Mouse (Mus musculus): ENCODE results near the gene Chrm4. TPM values are rescaled to one million over a fixed set of nuclear protein-coding genes. Genes with fewer than 3 reads are reported as not detected.

The Chrm4 gene
- 1.3 TPM in 1 of 2 replicates, not detected in the other for total RNA-seq (2015; ENCODE audit: low replicate concordance)
- total RNA-seq (2017; ENCODE audit: low replicate concordance), result not detected in 2 replicates

DNA sequence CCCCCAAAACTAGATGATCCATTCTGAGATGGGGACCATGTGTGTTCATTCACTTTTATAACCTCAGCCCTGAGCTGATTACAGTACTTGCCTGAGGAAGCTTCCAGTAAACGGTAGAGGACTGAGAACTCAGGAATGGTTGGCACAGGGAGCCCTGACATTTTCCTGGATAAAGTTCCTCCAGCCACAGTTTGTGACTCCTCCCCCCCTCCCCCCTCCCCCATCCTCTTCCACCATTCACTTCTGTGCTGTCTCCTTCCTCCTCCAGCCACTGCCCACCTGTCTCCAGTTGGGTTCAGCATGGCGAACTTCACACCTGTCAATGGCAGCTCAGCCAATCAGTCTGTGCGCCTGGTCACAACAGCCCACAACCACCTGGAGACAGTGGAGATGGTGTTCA, at the start of gene Chrm4:
Chrm4 (plus strand) TSS at position 301 of the 400 bp plus-strand sequence.
- ATAC-seq (replicated peaks; ENCODE audit: low FRiP score, poor library complexity, severe bottlenecking), result no peak

DNA sequence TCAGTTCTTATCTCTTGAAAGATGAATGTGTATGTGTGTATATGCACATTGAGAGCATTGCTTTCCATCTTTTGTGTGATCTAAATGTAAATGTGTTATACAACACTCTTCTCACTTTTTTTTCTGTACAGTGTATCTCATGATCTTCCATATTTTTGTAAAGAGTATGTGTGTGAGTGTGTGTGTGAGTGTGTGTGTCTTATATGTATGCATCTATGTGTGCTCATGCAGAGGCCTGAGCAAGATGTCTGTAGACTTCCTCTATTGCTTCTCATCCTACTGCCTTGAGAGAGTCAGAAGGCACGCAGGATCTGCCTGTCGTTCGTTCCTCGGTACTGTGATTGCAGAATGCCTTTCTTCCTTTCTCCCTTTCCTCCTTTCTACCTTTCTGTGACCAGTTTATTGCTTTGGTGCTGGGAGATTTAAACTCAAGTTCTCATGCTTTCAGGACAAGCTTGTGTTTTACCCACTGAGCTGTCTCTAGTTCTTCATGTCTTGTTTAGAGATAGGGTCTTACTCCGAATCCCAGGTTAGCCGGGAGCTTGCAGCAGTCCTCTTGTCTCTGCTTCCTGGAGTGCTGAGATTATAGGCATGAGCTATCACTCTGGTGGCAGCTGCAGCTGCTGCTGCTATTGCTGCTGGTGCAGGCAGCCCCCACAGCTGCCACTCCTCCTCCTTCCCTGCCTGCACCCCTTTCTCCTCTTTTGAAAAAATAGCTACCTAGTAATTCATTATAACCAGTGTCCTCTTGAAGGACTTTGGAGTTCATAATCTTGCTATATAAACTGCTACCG, 48.5 kb upstream of the Chrm4 start:
- no peak for ATAC-seq (replicated peaks; ENCODE audit: low FRiP score, poor library complexity, severe bottlenecking)

DNA sequence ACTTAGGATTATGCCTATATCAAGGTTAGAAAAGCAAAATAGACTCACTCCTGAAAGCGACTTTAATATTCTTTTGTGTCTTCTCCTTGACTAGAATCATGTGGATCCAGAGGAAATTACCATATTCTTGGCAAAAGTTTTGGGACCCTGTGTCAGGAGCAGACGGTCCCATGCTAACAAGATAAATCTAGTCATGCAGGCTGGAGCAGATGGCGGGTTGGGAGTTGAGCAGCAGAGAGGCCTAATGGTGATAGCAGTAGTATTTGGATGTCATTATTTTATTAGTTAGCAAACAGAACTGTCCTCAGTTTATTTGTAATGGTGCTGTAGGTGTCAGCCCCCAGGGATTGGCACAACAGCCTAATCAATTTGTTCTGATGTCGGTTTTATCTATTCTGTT, 43.1 kb upstream of the Chrm4 start:
- no peak for ATAC-seq (replicated peaks; ENCODE audit: low FRiP score, poor library complexity, severe bottlenecking)

DNA sequence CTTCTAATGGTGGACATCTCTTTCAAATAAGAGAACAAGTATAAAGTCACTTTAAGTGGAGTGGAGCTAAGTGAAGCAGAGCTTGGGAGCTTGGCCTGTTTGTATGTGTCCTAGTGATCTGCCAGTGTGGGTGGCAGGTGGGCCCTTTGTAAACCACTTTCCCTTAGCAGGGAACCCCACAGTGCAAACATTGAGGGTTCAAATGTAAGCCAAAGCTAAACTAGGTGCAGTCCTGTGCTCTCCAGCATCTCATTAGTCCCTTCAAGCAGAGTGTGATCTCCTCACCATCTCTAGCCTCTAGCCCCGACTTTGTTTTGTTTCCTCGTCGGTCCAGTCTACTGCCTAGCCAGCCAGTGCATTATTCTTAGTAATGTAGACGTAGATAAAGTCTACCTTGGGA, 42.4 kb upstream of the Chrm4 start:
- no peak for ATAC-seq (replicated peaks; ENCODE audit: low FRiP score, poor library complexity, severe bottlenecking)

DNA sequence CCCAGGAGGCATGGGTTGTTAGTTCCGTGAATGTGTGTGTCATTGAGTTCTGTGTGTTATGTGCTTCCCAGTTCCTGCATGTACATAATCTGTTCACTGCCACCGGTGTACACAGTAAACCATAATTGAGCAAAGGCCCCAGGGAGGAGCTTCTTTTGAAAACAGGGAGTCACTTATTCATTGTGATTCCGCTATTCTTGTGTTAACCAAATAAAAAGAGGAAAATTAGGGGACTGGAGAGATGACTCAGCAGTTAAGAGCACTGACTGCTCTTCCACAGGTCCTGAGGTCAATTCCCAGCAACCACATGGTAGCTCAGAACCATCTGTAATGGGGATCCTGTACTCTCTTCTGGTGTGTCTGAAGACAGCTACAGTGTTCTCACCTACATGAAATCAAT, 32.3 kb upstream of the Chrm4 start:
- ATAC-seq (replicated peaks; ENCODE audit: low FRiP score, poor library complexity, severe bottlenecking), result no peak

DNA sequence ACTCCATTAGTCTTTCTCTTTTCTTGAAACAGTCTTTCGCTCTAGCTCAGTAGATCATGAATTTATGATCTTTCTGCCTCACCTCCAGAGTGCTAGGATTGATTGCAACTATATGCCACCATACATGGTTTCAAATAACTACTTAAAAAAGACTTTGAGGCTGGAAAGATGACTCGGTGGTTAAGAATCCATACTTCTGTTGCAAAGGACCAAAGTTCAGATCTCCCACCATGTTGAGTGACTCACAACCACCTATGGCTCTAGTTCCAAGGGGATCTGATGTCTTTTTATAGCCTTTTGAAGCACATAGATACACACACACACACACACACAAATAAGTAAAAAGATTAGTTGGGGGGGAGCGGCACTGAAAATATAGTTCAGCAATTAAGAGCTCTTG, 31.6 kb upstream of the Chrm4 start:
- ATAC-seq (replicated peaks; ENCODE audit: low FRiP score, poor library complexity, severe bottlenecking), result no peak

DNA sequence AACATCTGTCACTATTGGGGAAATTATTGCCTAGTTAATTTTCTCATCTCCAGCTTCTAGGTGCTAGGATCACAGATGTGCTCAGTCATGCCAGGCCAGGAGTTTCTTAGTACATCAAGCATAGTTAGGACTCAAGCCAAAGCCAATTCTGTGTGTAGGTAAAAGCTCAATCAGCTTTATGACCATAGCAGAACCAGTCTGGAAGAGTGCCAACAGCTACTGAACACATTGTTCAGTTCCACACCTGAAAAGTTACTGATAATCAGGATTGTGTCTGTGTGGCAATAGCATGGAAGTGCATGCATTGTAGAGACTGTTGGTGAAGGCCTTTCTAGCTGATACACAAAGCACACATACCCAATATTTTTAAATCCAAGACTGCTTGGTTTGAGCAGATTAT, 29.1 kb upstream of the Chrm4 start:
- ATAC-seq (replicated peaks; ENCODE audit: low FRiP score, poor library complexity, severe bottlenecking), result no peak

DNA sequence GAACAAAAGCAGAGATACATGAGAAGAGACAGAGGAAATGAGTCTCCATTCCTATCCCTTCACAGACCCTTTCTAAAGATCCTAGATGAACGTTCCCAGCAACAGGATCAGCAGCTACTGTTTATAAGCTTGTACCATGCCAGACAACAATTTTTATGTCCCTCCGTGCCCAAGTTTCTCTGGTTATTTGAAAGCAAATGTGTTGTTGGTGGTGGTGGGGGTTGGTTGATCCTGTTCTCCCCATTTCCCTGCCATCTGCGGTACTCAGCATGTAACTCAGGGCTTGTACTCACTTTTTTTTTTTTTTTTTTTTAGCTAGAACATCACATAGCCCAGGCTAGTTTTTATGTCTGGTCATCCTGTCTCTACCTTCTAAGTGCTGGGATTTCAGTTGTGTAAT, 27.9 kb upstream of the Chrm4 start:
- ATAC-seq (replicated peaks; ENCODE audit: low FRiP score, poor library complexity, severe bottlenecking), result no peak

DNA sequence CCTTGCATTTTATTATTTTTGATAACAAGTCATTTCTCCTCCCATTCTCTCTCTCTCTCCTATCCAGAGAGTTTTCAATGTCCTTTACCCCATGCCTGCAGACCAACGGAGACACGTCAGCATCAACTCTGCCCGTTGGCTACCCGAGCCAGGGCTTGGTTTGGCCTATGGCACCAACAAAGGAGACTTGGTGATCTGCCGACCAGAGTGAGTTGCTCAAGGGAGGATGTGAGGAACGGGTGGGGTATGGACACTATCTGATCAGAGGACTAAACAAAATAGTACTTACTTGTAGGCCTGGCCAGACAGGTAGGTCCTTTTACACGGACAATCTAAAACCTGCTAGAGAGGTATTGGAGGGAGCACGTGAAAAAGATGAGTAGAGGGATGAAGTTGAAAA, 26.6 kb upstream of the Chrm4 start:
- ATAC-seq (replicated peaks; ENCODE audit: low FRiP score, poor library complexity, severe bottlenecking), result no peak

DNA sequence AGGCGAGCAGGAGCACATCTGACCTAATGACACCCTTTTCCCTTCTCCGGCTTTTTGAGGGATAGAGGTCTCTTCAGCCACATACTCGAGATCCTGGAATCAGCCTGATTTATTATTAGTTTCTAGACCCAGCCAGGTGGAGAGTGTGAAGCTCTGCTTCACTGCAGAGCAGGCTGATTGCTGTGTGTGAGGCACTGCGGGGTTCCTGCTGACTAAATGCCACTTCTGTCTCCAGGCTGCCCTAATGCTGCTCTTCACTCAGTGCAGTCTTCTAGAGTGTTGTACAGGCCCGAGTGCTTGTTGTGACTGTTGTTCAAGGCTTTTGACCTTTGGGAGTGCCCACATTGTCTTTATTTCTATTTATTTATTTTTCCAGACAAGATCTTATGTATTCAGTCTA, 24.7 kb upstream of the Chrm4 start:
- no peak for ATAC-seq (replicated peaks; ENCODE audit: low FRiP score, poor library complexity, severe bottlenecking)

DNA sequence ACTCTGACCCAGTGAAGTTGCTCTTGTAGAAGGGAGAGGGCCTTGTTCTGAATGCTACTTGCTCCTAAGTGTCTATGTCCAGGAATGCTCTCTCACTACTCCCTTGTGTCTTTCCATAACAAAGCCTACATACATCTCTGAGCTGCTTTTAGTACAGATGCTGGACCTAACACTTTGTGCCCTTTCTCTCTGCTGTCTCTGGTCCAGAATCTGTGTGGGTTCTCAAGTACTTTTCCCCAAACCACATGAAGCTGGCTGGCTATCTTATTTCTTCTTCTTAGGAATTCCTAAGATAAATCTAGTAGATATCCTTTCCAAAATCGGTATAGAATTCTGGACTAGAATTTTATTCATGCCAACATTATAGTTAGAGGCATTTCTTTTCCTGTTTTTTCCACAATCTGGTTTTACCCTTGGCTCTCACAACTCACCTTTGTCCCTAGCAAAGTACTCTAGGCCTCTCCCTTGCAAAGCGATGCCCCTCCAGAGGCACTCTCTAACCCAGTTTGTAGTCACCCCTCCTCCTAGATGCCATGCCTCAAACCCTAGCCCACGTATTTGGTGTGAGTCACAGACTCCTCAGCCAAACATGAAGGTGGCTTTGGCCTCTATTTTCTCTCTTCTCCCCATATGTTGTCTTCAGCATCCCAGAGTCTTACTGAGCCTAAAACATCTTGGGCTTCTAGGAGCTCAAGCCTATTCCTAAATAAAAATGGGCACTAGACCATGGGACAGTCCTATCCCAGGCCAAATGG, 23.7 kb upstream of the Chrm4 start:
- ATAC-seq (replicated peaks; ENCODE audit: low FRiP score, poor library complexity, severe bottlenecking), result no peak

DNA sequence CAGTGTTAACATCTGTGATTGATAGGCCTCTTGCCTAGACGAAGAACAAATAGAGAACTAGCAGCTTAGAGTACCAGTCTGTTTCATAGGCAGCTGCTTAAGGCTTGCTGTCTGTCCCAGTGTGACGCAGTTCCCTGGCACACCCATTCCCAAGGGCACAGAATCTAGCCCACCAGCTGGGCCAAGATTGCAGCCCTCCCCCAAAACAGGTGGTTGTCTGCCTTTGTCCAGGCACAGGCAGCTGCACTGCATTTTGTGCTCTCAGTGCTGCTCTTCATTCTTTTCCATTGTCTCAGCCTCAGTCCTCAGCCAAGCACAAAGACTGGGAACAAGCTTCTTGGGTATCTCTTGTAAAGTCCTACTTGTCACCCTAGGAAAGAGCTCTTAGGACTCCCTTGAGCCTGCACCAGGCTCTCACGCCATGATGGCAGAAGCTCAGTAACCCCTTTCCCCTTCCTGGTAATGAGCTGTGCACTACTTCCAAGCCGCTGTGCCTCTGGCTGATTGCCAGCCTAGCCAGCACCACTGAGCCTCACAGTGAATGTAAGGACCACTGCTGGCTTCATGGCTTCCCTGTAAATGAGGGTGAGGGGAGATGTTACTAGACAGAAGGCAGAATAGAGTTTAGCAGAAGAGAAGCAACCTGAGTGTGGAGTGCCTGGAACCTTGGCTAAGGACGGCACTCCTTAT, 22.3 kb upstream of the Chrm4 start:
- ATAC-seq (replicated peaks; ENCODE audit: low FRiP score, poor library complexity, severe bottlenecking), result no peak

DNA sequence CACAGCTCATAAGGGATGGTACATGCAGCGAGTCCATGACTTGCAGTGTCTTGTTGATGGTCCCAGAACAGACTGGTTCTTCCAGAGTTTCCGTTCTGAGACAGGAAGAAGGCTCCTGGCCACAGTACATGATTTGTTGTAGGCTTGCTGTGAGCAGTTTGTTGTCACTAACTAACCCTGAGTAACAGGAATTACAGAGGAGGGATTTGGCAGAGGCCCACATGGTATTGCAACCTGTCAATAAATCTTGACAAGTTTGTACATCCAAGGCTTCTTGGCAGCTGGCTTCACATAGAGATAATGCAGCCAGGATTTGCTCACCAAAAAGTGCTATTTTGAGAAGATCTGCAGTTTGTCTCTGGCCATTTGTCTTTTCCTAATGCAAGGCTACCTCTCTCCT, 20.9 kb upstream of the Chrm4 start:
- ATAC-seq (replicated peaks; ENCODE audit: low FRiP score, poor library complexity, severe bottlenecking), result no peak

DNA sequence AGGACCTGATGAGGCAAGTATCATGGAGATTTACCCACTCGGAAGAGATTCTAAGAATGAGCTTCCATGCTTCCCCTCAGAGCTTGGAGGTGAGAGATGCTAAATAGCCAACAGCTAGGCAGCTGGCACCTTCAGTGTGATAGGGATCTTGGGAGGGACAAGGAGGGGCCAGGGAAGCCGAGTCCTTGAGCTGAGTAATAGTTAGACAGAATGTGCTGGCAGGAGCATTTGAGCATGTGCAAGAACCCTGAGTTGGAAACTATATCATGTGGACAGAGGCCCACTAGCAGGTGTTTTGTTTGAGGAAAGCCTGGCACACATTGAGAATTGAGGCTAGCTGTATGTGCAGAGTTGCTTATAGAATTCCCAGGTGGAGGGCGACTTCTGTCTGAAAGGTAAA, 14.4 kb upstream of the Chrm4 start:
- ATAC-seq (replicated peaks; ENCODE audit: low FRiP score, poor library complexity, severe bottlenecking), result no peak

DNA sequence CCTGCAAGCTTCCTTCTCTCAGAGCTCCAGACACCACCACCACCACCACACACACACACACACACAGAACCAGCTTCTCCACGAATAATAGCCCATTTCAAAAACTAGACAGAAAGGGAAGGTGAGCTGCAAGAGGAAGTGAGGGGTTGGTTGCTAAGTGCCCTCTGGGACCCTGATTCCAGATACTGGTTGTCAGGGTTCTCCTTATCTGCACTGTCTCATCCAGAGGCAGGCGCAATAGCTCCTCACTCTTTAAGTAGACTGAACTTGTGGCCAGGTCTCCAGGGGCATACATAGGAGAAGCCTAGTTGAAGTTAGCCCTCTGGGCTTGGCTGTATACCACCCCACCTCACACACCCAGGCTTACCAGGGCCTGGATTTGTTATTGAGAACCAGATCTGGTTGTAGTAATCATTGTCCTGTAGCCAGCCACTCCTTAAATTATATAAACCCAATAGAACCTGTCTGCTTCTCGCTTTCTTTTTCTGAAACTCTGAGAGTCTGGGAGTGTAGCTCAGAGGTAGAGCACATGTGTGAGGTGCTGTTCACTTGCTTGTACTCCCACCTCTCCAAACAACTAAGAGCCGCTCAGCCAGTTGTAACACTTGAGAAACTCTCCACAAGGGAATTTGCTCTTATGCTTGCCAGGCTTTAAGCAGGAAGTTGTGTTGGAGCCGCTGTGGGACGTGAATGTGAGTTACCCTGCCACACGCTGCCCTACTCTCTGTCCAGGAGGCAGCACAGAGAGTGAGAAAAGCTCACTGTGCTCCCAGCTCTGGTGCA, 13.5 kb upstream of the Chrm4 start:
- ATAC-seq (replicated peaks; ENCODE audit: low FRiP score, poor library complexity, severe bottlenecking), result no peak

DNA sequence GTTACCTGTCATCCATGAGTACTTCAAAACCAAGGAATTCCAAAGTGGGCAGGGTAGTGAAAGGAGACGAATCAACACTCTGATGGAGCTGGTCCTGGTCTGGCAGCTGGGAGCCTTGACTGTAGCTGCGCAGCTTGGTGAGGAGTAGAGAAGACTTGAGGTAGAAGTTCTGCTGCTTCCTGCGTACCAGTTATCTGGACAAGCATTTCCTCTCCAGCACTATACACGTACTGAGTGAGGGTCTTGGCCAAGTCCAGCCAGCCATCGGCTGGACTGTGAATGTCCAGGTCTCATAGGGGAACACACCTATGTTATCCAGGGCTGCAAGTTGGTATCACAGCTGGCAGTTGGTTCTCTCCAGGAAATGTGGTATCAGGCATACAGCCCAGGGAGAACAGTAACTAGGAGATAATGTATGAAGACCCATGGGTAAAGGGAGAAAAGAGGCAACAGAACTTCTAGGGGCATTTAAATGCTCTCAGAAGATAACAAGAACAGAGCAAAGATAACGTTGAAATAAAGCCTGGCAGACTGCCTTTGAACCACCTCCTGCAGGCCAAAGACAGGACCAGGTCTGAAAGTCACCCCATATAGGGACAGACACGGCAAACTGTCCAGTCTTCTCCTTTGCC, 10.6 kb upstream of the Chrm4 start:
- no peak for ATAC-seq (replicated peaks; ENCODE audit: low FRiP score, poor library complexity, severe bottlenecking)

DNA sequence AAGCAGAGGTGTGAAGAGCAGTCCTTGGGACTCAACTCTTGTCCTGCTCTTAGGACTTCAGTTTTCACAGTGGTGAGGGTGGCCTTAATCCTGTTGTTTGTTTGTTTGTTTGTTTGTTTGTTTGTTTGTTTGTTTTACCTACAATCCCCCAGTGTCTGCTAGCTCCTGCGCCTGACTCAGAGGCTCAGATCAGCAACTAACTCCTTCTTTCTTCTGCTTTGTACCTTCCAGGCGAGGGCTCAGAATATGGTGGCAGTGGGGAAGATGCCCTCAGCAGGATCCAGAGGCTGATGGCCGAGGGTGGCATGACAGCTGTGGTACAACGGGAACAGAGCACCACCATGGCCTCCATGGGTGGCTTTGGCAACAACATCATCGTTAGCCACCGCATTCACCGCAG, 10.0 kb upstream of the Chrm4 start:
- no peak for ATAC-seq (replicated peaks; ENCODE audit: low FRiP score, poor library complexity, severe bottlenecking)

DNA sequence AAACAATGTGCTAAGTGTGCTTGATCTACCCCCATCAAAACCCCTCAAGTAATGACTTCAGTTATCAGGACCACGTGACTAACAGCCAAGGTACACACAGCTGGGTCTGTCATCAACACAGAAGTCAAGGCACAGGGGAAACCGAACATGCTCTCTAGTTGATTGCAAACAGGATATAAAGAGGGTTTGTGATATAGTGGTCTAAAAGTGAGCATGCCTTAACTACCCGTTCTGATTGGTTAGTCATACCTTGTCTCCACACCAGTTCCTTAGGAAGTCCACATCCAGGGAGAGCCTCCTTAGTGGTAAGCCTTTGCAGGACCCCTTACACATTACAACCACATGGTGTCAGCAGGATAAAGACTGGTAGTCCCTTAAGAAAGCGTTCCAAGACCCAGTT, 6.9 kb upstream of the Chrm4 start:
- ATAC-seq (replicated peaks; ENCODE audit: low FRiP score, poor library complexity, severe bottlenecking), result no peak

DNA sequence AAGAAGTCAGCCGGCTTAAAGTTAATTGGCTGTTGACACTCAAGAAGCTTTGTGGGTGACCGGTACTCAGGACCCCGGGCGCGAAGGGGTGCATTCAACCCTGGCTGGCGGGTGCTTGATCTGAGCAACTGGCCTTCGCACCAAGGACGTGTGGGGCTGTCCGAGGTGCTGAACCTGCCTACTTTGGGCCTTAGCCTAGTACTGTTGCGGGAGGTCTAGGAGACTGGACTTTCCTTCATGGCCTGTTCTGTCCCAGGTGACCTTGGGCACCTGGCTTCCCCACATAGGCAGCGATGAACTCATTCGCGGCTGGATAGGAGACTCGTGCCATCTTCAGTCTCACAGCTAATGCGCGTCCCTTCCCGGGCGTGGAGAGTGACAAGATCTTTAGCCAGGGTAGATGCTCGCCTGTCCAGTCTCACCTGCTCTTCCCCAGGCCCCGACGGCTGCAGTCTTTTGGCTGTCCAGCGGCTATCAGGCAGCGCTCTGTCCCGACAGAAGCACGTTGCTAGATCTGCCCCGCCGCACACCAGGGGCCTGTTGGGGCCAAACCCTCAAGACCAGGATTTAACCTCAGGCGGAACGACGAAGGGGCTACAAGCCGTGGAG, 5.8 kb upstream of the Chrm4 start:
- no peak for ATAC-seq (replicated peaks; ENCODE audit: low FRiP score, poor library complexity, severe bottlenecking)

Data from erythroid progenitor cell, adult 5-6 weeks (primary cell).